Mouse (Mus musculus): ENCODE measurements around the gene Kdm5a. TPM values are rescaled to one million over a fixed set of nuclear protein-coding genes. Genes with fewer than 3 reads are reported as not detected.
A peak's percentile ranks its signal among the peaks of the same experiment; 100 is the strongest.

Gene Kdm5a
- total and polyA plus RNA-seq, 3 experiments = 20.8 to 35.8 (median 29.3) TPM

- TF ChIP-seq CHD2 (IDR thresholded peaks at IDR 0.05; ENCODE audit: low read length) (no peak), MAZ (IDR thresholded peaks at IDR 0.05; ENCODE audit: low read depth, low read length) (no peak), ZKSCAN1 (IDR thresholded peaks at IDR 0.05; ENCODE audit: borderline replicate concordance, low read depth, low read length) (no peak), ETS1 (conservative IDR thresholded peaks at IDR 0.05; ENCODE audit: low read depth, low read length) (no peak), MEF2A (IDR thresholded peaks at IDR 0.05; ENCODE audit: borderline replicate concordance, low read depth, low read length) (no peak), GABPA (IDR thresholded peaks at IDR 0.05; ENCODE audit: insufficient replicate concordance, low read depth, low read length) (no peak), PAX5 (IDR thresholded peaks at IDR 0.05; ENCODE audit: low read length) (no peak), SIN3A (IDR thresholded peaks at IDR 0.05; ENCODE audit: low read length) (no peak), MAFK (IDR thresholded peaks at IDR 0.05; ENCODE audit: insufficient replicate concordance, low read length) (no peak), E2F4 (IDR thresholded peaks at IDR 0.05; ENCODE audit: insufficient replicate concordance, low read depth, low read length) (no peak), ZC3H11A (IDR thresholded peaks at IDR 0.05; ENCODE audit: low read depth, low read length) (no peak), NRF1 (IDR thresholded peaks at IDR 0.05; ENCODE audit: low read depth, low read length) (no peak), TCF12 (IDR thresholded peaks at IDR 0.05; ENCODE audit: low read depth, low read length) (no peak), RCOR1 (conservative IDR thresholded peaks at IDR 0.05; ENCODE audit: low read depth, low read length) (no peak), POLR2A (IDR thresholded peaks at IDR 0.05; ENCODE audit: low read depth, low read length) (no peak), UBTF (IDR thresholded peaks at IDR 0.05; ENCODE audit: low read depth, low read length) (no peak)
- Histone ChIP-seq H3K27me3 (replicated peaks) (no peaks in the 10 kb centered on the region), H3K9ac (ENCODE audit: insufficient read depth, low read depth) (peak overlapping the region; percentile 90), H3K27ac (ENCODE audit: insufficient read depth, low read depth) (no peak overlapping the region), H3K36me3 (replicated peaks in 1 of 2; ENCODE audit: control insufficient read depth in 1 of 2, insufficient read depth in 1 of 2, low read length in 1 of 2) (peaks cover 11 to 31% of the 10 kb centered on the region in 2 experiments), H3K9me3 (replicated peaks; ENCODE audit: low read length) (no peaks in the 10 kb centered on the region), H3K4me2 (ENCODE audit: insufficient read depth, low read depth, poor library complexity, severe bottlenecking) (peak overlapping the region; percentile 96), H3K4me3 (replicated peaks in 1 of 3; ENCODE audit: low read depth in 2 of 3, low read length in 2 of 3, poor library complexity in 1 of 3) (peak overlapping the region; percentile 62 to 96 (median 78)), H3K4me1 (ENCODE audit: control insufficient read depth in 1 of 2, insufficient read depth in 2 of 2) (peaks cover 0 to 18% of the 10 kb centered on the region in 2 experiments; a peak in 2 of 4 replicates), H3K79me2 (replicated peaks; ENCODE audit: control insufficient read depth, extremely low read depth, insufficient read depth, poor library complexity, severe bottlenecking) (peaks cover 45% of the 10 kb centered on the region)
- in situ Hi-C loops (cut with MboI; ENCODE audit: low pct_ligation_motif_present, low pct_unique_long_range_greater_than_20kb, low sequenced_read_pairs) = no loop called here
- dilution Hi-C loops (cut with MboI; ENCODE audit: extremely low pct_ligation_motif_present, extremely low pct_unique_long_range_greater_than_20kb, low sequenced_read_pairs) = no loop called here
- DNase-seq (ENCODE audit: extremely low read depth) = no peak
These were observed 1.1 kb downstream of the Kdm5a start for GRCm38 (mm10) chr6:120365051-120365450.

GRCm38 (mm10) chr6:120376736-120377135 is 12.8 kb downstream of the Kdm5a start:
- dilution Hi-C loops (cut with MboI; ENCODE audit: extremely low pct_ligation_motif_present, extremely low pct_unique_long_range_greater_than_20kb, low sequenced_read_pairs) = no loop called here
- Histone ChIP-seq H3K36me3 (replicated peaks in 1 of 2; ENCODE audit: control insufficient read depth in 1 of 2, insufficient read depth in 1 of 2, low read length in 1 of 2) (peaks cover 51 to 79% of the 10 kb centered on the region in 2 experiments), H3K9me3 (replicated peaks; ENCODE audit: low read length) (no peaks in the 10 kb centered on the region), H3K27me3 (replicated peaks) (no peaks in the 10 kb centered on the region), H3K9ac (ENCODE audit: insufficient read depth, low read depth) (no peak overlapping the region), H3K4me1 (ENCODE audit: control insufficient read depth in 1 of 2, insufficient read depth in 2 of 2) (no peaks in the 10 kb centered on the region), H3K79me2 (replicated peaks; ENCODE audit: control insufficient read depth, extremely low read depth, insufficient read depth, poor library complexity, severe bottlenecking) (peaks cover 2% of the 10 kb centered on the region), H3K27ac (ENCODE audit: insufficient read depth, low read depth) (no peak overlapping the region), H3K4me3 (replicated peaks in 1 of 3; ENCODE audit: low read depth in 2 of 3, low read length in 2 of 3, poor library complexity in 1 of 3) (no peak overlapping the region), H3K4me2 (ENCODE audit: insufficient read depth, low read depth, poor library complexity, severe bottlenecking) (no peak overlapping the region)
- no peak for TF ChIP-seq POLR2AphosphoS2 (IDR thresholded peaks at IDR 0.05; ENCODE audit: low read depth, low read length)
- no peak for TF ChIP-seq GABPA (IDR thresholded peaks at IDR 0.05; ENCODE audit: insufficient replicate concordance, low read depth, low read length)
- no peak for TF ChIP-seq CTCF (conservative IDR thresholded peaks at IDR 0.05 in 1 of 2, IDR thresholded peaks at IDR 0.05 in 1 of 2; ENCODE audit: low read depth in 2 of 2, low read length in 2 of 2)
- no peak for TF ChIP-seq ETS1 (conservative IDR thresholded peaks at IDR 0.05; ENCODE audit: low read depth, low read length)
- TF ChIP-seq USF2 (conservative IDR thresholded peaks at IDR 0.05; ENCODE audit: low read depth, low read length) = no peak
- TF ChIP-seq JUND (conservative IDR thresholded peaks at IDR 0.05; ENCODE audit: low read depth, low read length) = no peak
- no peak for TF ChIP-seq MAZ (IDR thresholded peaks at IDR 0.05; ENCODE audit: low read depth, low read length)
- TF ChIP-seq TCF12 (IDR thresholded peaks at IDR 0.05; ENCODE audit: low read depth, low read length) = no peak
- TF ChIP-seq NRF1 (IDR thresholded peaks at IDR 0.05; ENCODE audit: low read depth, low read length) = no peak
- DNase-seq (ENCODE audit: extremely low read depth) = no peak
- in situ Hi-C loops (cut with MboI; ENCODE audit: low pct_ligation_motif_present, low pct_unique_long_range_greater_than_20kb, low sequenced_read_pairs) = loop anchor here (10.0 kb wide), 1 partner anchor 48 kb away; no protein-coding TSS in a partner anchor
